Mouse (Mus musculus): ENCODE results near the gene Scube2. TPM values are rescaled to one million over a fixed set of nuclear protein-coding genes. Genes with fewer than 3 reads are reported as not detected.

Gene Scube2
- total RNA-seq (2014; fragmentation: Nextera tagmentation) (not detected in 2 replicates), total RNA-seq (2017) (not detected in 2 replicates)

DNA sequence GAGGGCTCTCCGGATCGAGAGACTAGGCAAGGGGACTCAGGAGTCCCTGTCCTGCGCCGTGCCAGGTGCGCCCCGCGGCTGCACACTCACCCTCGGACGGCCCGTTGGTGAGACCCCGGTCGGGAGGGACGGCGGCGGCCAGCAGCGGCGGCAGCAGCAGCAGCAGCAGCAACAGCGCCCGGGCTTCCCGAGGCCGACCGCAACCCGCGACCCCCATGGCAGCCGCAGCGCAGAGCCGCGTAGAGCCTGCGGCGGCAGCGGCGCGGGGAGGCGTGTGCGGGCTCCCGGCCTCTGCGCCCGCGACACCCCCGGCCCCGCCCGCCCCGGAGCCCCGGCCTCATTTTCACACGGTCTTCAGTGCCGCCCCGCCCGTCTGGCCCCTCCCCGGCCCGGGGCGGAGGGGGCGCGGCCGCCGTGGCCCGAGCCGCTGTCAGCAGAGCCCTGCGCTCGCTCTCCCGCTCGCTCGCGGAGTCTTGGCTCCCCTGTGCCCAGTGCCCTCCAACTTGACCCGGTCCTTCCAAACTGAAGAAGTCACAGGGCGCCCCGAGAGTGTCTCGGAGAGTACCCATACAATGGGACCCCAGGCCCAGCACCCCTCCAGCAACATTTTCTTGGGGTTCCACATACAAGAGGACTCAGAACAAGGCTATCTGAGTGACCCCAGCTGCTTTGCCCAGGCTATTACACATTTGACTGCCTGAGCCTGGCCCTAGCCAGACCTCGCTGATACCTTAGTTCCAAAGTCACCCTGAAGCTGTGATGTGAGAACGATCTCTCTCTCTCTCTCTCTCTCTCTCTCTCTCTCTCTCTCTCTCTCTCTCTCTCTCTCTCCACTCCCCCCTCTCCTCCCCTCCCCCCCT is at the start of gene Scube2:
TSS of gene Scube2 (minus strand) at position 310 of the 860 bp plus-strand sequence.
- peak; percentile 57 for ATAC-seq (replicated peaks; ENCODE audit: low FRiP score, low TSS enrichment, poor library complexity, severe bottlenecking)

DNA sequence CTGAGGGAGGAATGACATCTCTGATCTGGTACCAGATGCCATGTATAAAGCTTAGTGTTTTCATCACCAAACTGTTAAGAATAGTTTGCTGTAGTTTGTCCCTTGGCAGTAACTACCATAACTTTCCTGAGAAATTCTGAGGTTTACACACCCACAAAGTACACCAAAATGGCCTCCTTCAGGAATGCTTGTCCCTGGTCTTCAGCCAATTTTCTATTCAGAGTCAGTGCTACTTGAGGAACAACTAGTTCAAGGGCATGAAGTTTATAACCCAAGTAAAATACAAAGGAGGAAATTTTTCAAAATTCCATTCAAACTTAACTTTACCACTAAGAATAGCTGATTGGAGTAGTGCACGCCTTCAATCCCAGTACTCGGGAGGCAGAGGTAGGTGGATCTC is 40.7 kb upstream of the Scube2 start:
- ATAC-seq (replicated peaks; ENCODE audit: low FRiP score, low TSS enrichment, poor library complexity, severe bottlenecking): no peak

DNA sequence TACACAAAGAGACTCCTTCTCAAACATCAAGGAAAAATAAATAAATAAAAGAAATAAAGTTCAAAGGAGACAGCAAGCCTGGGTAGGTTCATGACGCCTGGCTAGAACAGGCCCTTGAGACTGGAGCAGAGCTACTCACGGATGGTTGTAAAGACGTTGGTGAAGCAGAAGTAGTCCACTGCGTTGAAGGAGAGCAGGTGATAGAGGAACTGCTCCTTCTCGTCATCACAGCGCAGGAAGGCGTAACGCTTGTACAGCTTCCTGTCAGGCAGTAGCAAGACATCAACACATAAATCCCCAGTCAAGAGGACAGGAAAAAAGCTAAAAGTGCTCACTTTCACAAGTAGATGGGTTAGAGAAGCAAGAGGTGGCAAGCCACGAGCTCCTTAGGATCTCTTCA is 35.4 kb upstream of the Scube2 start:
- ATAC-seq (replicated peaks; ENCODE audit: low FRiP score, low TSS enrichment, poor library complexity, severe bottlenecking): no peak

DNA sequence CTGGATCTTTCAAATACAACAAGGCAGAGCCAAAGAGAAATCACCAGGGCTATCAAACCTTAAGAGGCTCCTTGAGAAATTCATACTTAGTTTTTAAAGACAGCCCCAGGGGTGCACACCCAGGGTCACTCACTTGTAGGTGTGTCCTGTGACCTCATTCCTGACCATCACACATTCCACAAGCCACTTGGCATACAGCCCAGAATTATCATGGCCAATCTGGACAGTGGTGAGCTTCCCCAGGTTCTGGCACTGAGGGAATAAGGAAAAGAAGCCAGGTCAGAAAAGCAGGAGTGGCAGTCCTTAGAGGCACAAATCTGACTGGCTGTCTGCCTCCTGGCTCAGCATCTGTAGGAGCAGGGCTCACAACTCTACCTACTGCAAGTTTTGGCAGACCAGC is 33.4 kb upstream of the Scube2 start:
- no peak for ATAC-seq (replicated peaks; ENCODE audit: low FRiP score, low TSS enrichment, poor library complexity, severe bottlenecking)

DNA sequence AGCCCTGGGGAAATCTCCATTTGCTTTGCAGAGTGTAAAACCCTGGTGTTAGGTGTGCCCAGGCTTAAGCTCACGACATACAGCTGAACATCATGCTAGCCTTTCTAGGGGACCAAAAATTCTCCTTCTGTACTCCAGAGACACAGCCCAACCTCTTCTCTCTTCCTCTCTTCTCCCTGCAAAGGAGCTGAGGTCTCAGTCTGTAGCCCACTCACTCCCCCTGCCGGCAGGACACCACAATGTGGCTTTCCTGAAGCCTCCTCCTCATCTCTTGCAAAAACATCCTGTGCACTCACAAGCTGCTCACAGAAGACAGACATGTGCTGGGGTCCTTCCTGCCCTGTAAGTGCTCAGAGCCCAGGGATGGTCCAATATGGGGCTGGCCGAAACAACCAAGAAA is 27.1 kb upstream of the Scube2 start:
- peak; percentile 81 for ATAC-seq (replicated peaks; ENCODE audit: low FRiP score, low TSS enrichment, poor library complexity, severe bottlenecking)

DNA sequence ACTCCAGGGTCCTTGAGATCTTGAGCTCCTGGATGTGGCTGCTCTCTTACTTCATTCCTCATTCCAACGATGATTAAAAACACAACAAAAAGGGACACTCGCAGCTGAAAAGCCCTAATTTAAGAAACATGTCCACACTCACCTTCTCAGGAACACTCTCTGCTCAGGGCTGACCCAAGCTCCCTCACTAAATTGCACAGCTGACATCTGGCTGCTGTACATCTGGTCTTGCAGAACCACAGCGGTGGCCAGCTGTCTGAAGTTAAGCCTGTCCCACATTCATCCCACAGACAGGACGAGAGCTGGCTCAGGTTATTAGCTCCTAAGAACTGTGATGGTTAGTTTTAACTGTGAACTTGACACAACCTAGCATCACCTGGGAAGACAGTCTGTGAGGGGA is 26.3 kb upstream of the Scube2 start:
- no peak for ATAC-seq (replicated peaks; ENCODE audit: low FRiP score, low TSS enrichment, poor library complexity, severe bottlenecking)

DNA sequence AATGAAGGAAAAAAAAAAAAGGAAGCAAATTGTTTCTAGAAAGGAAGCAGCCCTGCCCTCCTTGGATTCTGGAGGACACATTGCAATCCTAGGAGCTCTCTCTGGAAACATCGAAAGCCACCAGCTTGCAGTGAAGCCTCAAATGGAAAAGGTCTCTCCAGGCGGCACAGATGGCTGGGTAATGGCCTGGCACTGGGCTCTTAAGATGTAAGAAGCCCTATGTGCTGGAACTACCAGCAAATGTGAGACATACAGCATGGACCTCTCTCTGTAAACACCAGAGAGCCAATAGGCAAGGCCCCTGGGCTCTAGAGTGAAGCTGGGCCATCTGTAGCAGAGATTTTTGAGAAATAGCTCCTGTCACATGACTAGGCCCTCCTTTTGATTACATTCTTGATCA is 24.8 kb upstream of the Scube2 start:
- no peak for ATAC-seq (replicated peaks; ENCODE audit: low FRiP score, low TSS enrichment, poor library complexity, severe bottlenecking)

DNA sequence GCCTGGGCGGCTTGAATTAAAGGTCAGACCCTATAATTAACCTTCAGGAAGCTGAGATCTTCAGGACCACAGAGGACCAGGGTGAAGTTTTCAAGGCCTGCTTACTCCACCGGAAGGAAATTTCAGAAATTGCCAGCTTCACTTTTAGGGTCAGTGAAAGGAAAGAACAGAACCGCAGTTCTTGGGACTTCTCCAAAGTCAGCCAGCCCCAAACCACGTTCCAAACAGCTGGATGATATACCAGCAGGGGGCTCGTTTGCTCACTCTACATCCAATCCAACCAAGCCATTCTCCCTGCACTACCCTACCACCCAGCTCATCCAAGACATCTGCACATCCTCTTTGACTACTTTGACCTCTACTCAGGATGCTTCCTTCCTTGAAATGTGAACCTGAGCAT is 23.8 kb upstream of the Scube2 start:
- ATAC-seq (replicated peaks; ENCODE audit: low FRiP score, low TSS enrichment, poor library complexity, severe bottlenecking): no peak

DNA sequence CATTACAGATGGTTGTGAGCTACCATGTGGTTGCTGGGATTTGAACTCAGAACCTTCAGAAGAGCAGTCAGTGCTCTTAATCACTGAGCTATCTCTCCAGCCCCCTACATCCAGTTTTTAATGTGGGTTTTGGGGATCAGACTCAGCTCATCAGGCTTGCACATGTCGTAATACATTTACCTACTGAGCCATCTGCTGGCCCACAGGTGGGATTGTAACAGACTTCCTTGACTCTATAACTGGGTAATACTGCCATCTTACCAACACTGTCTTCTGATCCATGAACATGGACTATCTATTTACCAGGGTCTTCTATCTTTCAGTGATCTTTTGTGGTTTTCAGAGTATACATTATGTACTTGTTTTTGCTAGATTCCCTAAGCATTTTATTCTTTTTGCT is 20.8 kb upstream of the Scube2 start:
- no peak for ATAC-seq (replicated peaks; ENCODE audit: low FRiP score, low TSS enrichment, poor library complexity, severe bottlenecking)

DNA sequence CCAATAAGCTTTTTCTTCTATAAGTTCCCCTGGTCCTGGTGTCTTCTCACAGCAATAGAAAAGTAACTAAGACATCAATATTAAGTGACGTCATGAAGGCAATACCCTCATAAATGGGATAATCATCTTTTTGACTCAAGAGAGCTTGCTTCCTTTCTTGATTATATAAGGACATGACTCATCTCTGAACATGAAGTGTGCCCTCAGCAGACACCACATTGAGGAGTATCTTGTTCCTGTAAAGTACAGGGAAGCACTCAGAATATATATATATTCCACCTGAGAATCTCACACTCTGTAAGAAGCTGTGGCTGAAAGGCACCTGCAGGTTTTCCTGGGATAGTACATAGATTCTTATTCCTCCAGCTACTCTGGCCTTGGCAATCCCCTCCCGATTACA is 17.1 kb upstream of the Scube2 start:
- ATAC-seq (replicated peaks; ENCODE audit: low FRiP score, low TSS enrichment, poor library complexity, severe bottlenecking): no peak

DNA sequence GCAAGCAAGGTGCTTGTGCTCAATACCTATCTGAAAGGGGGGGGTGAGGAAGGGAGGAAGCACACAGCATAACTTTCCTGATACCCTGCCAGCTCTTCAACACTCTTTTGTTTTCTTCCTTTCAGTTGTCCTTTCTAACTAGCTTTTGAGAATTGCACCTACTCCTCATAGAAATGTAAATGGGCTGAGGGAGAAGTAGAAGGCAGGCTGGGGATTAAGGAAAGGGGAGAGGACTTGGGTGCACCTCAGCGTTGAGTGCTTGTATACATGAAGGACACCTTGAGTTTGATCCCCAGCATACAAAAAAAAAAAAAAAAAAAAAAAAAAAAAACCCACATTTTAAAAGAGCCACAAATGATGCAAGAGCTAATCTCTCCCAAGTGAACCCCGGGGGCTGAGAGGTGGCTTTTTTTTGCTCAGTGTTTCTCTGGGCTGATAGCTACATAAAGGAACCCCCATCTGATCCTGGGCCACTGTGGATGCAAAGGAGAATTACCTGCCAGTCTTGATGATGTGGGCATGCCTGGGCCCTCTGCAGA is 16.2 kb upstream of the Scube2 start:
- no peak for ATAC-seq (replicated peaks; ENCODE audit: low FRiP score, low TSS enrichment, poor library complexity, severe bottlenecking)

DNA sequence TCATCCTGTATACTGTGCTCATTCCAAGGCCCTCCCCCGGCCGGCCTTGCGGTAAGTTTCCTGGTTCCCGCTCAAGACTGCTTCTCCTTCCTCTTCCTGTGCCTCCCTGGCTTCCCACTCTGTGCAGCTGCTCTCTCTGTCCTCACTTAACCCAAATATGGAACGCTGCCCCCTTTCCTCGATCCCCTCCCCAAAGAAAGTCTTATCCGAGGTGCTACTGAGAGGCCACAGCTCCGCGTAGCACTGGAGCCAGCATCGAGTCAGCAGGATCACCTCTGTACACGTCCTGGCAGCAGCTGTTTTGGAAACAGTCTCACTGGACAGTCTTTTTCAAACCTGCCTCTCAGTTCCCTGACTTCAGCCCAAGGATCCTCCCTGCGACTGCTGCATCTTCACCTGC is 13.7 kb upstream of the Scube2 start:
- no peak for ATAC-seq (replicated peaks; ENCODE audit: low FRiP score, low TSS enrichment, poor library complexity, severe bottlenecking)

DNA sequence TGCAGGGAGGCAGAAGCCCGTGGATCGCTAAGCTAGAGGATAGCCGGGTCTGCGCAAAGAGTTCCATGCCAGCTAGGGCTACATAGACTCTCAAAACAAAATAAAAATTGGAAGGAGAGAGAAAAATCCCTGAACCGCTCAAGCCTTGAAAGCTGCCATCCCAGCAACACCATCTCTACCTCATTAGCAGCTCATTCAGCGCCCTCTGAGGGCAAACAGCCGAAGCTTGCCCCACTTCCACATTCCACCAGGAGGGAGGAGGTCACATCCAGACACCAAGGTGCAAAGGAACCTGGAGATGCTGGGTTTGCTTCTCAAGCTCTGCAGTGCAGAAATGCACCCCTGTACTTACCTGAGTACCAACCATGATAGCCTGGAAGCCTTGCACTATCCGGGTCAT is 10.6 kb upstream of the Scube2 start:
- no peak for ATAC-seq (replicated peaks; ENCODE audit: low FRiP score, low TSS enrichment, poor library complexity, severe bottlenecking)

DNA sequence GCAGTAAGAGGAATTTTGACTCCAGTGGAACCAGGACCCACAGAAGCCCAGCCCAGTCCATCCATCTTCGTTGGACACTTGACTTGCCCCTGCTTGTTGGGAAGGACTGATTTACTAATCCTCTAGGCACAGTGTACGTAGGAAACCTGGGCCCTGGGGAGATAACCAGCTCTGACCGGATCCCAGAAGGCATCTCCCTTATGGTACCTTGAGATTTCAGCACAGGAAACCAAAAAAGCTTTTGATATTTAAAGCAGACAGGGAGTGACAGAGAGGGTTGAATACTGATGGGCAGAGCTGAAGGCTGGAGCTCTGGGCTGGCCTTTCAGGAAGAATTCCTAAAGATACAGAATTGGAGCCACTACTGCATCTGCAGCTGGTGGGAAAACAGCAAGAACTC is 10.1 kb upstream of the Scube2 start:
- no peak for ATAC-seq (replicated peaks; ENCODE audit: low FRiP score, low TSS enrichment, poor library complexity, severe bottlenecking)

DNA sequence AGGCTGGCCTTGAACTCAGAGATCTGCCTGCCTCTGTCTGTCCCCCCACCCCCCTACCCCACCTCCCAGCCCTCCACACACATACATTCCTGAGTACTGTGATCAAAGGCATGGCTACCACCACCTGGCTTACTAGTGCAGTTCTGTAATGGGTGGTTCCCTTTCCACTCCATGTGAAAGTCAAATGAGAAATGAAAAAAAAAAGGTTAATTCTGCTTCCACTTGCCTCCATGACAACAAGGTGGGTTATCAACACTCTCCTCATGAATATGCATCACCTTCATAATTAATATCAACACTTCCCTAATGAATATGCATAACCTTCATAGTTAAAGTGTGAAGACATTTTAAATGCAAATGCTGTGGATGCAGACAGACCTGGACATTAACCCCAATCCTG is 9.6 kb upstream of the Scube2 start:
- no peak for ATAC-seq (replicated peaks; ENCODE audit: low FRiP score, low TSS enrichment, poor library complexity, severe bottlenecking)

DNA sequence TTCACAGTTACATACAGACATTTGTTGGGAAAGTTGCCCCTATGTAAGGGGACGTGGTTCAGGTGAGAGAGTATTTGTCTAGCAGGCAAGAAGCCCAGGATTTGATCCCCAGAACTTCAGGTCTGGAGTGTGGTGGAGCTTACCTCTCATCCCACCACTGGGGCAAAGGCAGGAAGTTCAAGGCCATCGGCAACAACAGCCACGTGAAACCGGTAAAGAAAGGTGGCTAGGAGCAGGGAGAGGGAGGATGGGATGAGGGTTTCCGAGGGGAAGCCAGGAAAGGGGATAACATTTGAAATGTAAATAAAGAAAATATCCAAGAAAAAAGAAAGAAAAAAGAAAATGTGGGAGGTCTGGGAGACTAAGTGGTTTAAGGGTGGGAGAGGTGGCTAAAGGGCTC is 7.7 kb upstream of the Scube2 start:
- ATAC-seq (replicated peaks; ENCODE audit: low FRiP score, low TSS enrichment, poor library complexity, severe bottlenecking): no peak

DNA sequence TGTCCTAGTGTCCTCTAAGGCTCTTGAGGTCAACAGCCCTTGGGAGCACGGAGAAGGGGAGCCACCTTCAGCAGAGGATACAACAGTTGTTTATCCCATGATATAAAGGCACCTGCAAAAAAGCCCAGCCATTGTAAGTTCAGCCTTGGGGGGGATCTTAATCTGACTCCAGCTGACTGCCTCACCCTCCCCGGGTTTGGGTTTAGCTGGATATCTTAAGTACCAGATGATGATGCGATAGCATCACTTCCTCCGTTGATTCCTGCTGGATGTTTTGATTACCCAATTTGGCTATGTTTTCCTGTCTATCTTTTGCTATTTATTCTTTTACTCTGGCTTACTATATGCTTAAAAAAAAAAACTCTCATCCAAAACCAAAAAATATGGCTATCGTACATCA is 5.8 kb upstream of the Scube2 start:
- no peak for ATAC-seq (replicated peaks; ENCODE audit: low FRiP score, low TSS enrichment, poor library complexity, severe bottlenecking)

DNA sequence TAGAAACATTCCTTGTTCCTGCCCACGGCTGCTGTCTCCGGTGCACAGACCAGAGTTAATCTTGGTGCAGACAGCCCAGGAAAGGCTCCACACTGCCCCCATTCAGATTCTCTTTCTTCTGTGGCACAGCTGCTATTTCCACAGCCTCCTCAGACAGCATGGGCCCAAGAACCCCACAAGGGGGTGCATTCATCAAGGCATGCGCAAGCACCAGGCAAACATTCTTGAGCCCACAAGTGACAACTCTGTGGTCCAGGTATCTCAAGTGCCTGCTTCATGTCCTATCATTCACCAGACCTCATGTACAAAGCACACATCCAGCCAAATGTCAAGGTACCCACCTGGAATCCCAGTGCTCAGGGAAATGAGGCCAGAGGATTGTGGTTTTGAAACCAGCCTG is 3.0 kb upstream of the Scube2 start:
- ATAC-seq (replicated peaks; ENCODE audit: low FRiP score, low TSS enrichment, poor library complexity, severe bottlenecking): no peak

DNA sequence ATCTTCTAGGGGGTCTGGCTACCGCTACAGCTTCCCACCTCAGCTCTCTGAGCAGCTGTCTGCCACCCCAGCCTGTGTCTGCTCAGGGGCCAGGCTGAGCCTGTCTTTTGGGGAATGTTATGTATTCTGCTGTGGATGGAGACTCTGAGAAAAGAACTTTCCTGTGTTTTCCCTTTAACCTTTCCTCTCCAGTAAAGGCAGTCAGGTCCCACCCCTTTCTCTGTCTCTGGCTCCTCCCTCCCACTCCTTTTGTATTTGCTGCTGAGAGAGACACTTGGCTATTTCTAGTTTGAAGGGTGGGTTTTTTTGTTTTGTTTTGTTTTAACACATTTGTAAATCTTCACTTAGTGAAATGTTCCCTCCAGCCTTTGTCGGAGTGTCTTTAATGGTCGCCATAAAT is 1.2 kb upstream of the Scube2 start:
- no peak for ATAC-seq (replicated peaks; ENCODE audit: low FRiP score, low TSS enrichment, poor library complexity, severe bottlenecking)

DNA sequence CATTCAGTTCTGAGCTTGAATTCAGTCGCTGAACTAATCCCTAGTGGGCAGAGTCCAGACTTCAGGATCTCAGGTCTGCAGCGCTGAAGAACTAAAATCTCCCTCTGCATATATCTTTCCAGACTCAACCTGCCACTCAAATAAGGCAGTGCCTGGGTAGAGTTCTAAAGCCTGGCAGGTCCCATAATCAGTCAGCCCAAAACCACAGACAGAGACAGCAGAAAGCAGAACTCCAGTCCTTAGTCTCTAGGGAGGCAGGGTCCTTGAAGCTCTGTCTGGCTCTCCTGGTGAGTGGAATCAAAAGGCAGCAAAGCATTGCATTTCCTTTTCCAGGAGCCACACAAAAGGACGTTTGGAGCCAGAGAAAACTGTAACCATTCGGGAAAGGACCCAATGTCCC is 1.9 kb downstream of the Scube2 start:
- ATAC-seq (replicated peaks; ENCODE audit: low FRiP score, low TSS enrichment, poor library complexity, severe bottlenecking): peak; percentile 22; the same call in 1 of the 2 replicates

DNA sequence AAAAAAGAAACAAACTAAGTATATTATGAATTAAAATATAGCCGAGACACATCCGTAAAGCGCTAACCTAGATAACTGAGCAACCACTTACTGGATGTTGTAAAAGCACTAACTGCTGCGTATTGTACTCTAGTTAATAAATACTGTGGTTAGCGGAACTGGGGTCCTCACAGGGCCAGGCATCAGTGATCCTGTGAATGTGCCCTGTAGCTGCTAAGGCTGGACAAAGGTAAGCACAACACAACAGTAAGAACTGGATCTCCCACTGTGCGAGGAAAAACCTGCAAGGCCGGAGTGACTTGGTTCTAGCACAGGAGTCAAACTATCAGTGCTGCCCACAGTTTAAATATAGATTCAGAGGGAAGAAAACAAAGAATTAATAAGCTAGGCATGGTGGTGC is 5.3 kb downstream of the Scube2 start:
- no peak for ATAC-seq (replicated peaks; ENCODE audit: low FRiP score, low TSS enrichment, poor library complexity, severe bottlenecking)
